Mouse (Mus musculus) cerebellum, adult 11-12 months (tissue): ENCODE results near the gene Znrf1.

Experiments
- DNase-seq: peaks from one replicate; pipeline ENCODE4 v3.0.0; 2022

Gene Znrf1

DNA sequence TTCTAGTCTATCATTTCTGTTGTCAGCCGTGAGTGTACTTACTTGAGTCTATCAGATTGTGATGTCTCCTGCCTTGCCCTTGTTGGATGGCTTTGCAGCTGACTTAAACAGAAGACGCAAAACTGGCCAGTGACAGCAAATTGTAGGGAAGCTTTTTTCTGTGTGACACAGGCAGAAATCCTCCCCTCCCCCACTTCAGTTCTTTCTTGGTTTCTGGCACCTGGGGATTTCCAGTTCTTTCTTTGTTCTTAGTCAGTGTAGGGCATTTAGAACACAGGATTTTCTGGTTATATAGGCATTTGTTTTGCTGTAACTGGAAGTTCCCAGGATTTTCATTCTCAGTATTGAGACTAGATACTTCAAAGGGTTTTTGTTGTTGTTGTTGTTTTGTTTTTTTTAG, 34.5 kb downstream of the Znrf1 start:
- DNase-seq, result no peak

DNA sequence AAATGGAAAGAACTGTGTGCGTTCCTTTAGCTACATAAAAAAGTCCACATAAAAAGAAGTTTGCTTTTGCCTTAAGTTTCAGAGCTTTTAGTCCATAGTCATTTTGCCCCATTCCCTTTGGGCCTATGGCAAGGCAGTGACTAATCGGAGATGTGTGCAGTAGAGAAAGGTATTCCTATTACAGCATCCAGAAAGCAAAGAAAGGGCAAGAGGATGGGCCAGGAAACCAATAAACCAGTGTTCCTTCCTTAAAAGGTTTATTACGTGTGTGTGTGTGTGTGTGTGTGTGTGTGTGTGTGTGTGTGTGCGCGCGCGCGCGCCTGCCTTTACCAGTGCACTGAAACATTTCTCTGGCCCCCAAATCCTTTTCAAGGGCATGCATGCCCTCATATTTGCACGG, 35.8 kb downstream of the Znrf1 start:
- DNase-seq, result no peak

DNA sequence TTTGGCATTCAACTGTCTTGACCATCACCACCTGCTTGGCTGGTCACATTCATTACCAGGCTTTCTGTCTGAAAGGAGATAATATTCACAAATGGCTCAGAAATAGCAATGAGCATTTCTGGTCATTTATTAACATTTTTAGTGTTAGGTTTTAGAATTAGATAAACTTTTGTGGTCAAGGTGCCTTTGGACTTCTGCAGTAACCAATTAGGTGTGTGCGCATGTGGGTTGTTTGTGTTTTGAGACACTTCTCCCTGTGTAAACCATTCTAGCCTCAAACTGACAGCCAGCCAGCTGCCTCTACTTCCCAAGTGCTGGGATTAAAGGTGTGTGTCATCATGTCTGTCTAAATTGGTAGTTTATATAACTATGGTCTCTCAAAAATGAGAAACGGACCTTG, 36.5 kb downstream of the Znrf1 start:
- DNase-seq, result no peak

DNA sequence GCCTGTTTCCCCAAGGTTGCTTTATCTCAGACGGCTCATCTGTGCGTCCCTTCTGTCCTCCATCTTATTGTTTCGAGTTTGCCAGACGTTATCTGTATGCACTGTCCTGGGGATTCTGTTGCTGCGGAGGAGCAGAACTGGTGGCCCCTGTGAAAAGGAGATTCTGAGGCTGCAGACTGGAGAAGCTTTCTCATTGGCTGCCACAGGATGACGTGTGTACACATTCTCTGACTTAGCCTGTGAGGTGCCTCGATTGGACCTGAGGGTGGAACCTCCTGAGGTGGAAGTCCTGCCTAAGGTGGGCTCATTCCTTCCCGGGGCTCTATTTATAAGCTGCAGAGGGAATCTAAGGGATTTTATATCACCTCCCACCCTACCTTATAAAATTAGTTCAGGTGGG, 37.7 kb downstream of the Znrf1 start:
- DNase-seq, result no peak

DNA sequence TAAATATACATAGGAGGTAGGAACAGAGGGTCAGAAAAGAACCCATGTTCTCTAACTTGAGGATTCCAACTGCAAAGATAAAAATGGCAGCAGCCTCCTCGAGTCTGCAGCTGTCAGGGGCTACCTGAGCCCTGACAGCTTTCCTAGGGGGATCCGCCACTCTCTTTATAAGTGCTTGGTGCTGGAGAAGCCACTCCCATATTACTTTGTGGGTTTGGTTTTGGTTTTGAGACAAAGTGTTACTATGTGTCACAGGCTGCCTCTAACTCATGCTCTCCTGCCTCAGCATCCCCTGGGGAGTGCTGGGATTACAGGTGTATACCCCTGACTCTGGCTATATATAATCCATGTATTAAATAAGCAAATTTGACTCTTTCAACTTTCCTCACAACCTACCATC, 38.1 kb downstream of the Znrf1 start:
- no peak for DNase-seq

DNA sequence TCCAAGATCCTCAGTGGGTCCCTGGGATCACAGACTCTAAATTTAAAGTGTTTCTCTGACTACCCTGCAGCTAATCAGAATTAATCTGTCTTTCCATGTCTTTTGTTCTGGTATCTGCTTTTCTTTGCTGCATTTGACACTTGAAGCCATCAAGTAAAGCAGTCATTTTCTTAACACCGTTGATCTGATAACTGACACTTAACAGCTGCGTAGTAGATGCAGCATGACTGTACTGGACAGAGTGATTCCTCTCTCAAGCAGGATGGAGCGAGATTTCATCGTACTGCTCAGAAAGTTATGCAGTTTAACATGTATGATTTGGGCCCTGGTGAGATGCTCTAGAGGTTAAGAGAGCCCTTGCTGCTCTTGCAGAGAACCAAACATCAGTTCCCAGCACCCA, 39.6 kb downstream of the Znrf1 start:
- DNase-seq, result no peak

DNA sequence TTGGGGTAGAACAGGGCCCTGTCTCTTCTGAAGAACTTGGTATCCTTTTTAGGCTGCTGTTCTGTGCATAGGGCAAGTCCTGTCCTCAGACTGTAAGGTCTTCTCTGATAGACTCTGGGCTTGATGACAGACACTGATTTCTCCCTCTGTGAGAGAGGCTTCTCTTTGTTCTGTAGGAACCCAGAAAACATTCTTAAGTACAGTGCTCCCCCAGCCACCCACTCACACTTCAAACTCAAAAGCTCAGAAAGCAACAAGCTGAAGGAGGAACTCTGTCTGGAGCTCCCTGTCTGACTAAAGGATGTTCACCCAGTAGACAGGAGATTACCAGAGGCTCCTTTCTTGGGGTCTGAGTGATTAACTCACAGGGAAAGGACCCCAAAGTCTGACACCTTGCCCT, 40.6 kb downstream of the Znrf1 start:
- DNase-seq, result no peak

DNA sequence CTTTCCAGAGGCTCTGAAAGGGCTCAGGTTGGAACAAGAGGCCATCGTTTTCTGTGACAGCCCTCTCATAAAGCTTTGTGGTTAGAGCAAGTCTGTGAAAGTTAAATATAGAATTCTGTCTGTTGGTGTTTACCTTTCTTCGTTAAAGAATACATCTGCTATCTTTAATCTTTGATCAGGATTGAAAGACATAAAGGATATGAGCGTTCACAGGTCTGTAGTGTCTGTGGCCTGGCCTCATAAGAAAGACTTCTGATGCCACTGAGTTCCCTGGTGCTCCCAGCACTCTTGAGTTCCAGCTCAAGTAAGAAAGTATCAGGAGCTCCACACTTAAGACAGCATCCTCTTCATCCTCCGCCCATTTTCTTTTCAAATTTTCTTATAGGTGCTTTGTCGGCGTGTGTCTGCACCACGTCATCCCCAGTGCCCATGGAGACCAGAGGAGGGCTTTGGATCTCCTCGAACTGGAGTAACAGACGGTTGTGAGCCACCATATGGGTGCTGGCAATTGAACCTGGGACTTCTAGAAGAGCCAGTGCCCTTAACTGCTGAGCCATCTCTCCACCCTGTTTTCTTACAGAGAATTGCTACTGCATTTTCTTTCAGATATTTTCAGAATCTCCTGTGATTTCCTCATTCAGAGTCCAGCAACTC, 42.1 kb downstream of the Znrf1 start:
- DNase-seq, result no peak

DNA sequence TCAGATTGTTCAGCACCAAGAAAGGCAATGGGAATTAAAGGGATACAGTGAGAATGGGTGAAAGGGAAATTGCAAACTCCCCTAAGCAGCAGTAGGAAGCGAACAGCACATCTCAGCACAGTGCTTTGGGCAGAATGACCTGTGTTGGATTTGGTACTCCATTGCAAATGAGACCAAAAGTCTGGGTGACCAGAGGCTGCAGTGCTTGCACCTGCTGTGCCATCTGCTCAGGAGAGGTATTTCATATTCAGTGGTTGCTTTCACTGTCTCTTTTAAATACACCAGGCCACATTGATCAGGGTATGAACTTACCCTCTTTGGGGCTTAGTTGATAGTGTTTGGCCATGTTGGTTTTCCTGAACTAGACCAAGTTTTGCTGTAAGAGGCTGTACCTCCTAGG, 43.4 kb downstream of the Znrf1 start:
- peak; percentile 65 for DNase-seq

DNA sequence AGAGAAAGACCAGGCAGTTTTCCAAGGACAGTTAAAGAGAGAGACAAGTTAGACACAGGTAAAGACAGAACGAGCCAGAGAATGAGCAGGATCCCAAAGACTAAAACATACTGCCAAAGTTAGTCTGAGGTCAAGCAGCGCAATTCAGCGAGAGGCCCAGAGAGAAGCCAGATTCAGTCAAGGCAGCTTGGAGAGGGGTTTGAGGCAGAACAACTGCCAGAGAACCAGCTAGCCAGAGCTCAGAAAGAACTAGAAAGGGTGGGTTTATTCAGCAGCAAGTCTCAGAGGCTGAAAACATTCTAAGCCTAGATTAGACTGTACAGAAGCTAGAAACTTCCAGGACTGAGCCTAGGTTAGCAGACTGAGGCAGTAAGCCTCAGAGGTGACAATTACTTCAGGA, 44.4 kb downstream of the Znrf1 start:
- no peak for DNase-seq

DNA sequence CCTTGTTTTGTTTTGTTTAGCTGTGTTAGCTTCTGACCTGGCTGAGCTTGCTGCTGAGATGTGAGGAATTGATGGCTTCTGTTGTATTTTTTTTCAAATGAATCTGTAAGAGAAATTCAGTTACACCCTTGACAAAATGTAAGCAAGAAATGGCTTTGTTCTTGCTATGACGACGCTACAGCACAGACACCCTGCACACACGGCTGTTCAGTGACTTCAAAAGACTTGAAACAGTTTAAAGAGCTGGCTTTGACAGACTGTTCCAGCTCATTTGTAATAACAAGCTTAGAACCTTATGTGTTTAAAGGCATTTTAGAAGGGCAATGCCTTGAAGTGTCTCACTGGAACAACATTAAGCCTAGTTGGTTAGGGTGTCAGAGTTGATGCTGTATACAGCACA, 46.5 kb downstream of the Znrf1 start:
- DNase-seq, result no peak

DNA sequence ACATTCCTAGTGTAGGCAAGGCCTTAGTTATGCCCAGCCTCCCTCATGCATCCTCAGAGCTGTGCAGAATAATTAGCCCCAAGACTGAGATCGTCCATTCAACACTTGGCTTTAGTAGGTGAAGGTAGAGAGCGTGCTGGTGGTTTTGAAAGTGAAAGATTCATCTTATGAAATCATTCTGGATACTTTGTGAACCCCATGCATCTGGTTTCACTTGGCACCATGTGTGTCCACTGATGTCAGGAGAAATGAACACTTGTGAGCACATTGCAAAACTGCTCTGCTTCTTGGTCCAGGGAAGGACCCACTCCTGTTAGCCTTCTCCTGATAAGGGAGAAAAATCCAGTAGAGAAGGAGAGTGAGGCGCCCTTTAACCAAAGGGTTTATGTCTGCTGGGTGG, 49.0 kb downstream of the Znrf1 start:
- DNase-seq, result no peak

DNA sequence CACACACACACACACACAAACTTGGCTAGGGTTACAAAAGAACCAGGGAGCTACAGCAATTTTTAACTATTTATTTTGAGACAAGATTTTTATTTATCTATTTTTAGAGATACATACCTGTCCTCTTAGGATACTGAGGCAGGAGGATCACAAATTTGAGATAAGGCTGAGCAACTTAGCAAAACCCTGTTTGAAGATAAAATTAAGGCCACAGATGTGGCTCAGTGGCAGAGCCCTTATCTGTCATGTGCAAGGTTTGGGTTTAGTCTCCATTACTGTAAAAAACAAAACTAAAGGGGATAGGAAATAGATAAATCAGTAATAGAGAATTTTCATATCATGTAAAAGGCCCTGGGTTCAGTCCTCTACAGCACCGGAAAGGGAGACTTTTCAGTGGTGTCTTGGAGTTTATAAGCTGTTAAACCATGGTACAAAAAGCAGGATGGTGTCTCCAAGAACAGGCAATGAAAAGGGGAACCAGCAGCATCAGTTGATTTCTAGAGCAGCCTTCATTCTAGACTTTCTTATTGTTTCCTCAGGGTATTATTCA, 51.7 kb downstream of the Znrf1 start:
- DNase-seq, result no peak

DNA sequence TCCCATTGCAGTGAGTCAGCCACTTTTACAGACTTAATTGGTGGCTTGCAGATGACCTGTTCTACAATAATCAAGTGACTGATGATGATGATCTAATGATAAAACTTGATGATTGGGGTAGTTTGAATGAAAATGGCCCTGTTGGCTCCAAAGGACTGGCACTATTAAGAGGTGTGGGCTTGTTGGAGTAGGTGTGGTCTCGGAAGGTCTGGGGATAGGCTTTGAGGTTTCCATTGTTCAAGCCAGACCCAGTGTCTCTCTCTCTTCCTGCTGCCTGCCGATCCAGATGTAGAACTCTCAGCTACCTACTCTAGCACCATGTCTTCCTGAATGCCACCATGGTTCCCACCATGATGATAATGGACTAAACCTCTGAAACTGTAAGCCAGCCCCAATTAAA, 52.4 kb downstream of the Znrf1 start:
- no peak for DNase-seq

DNA sequence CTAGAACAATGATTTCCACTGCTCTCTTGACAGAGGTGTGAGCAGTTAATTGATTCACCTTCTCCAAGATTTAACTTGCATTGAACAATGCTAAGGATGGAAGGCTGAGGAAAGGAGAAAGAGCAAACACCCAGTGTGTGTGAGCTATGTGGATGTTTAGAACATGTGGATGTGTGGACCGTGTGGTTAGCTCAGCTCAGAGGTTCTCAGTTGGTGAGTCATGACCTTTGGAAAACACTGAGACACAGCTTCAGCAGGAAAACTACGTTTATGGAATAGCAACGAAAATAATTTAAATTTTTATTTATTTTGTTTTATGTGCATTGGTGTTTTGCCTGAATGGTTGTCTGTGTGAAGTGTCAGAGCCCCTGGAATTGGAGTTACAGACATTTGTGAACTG, 54.3 kb downstream of the Znrf1 start:
- no peak for DNase-seq

DNA sequence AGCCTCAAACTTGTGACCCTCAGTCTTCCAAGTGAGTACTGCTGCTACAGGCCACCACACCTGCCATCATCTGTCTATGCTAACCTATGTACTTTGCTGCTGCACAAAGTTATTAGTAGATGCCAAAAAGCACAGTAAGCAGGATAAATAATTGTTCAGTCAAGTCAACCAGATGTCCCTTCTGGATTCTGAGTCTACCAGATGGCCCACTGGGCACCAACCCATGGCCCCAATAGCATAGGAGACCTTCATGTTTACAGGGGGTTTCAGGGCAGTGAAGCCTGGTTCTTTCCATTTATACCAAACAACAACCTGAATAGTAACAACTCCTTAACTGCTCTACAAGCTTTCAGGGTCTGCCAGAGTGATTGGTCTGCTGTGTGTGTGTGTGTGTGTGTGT, 55.3 kb downstream of the Znrf1 start:
- no peak for DNase-seq

DNA sequence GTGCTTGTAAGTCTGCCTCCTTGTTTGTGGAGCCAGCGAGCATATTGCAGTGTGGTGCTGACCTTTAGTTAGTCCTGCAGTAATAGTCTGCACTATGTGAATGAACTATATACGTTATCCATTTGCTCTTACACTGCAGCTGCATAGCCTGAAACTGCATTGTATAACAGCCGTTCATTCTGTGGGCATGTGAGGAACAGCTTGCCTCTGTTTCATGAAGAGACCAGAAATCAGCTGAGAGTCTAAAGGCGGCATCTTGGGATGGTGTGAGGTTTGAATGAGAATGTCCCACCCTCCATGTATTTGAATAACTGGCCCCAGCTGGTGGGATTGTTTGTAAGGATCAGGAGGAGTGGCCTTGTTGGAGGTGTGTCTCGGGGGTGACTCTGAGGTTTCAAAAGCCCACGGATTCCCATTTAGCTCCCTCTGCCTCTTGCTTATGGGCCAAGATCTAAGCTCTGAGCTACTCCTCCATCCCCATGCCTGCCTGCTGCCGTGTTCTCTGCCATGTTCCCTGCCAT, 56.6 kb downstream of the Znrf1 start:
- DNase-seq, result no peak

DNA sequence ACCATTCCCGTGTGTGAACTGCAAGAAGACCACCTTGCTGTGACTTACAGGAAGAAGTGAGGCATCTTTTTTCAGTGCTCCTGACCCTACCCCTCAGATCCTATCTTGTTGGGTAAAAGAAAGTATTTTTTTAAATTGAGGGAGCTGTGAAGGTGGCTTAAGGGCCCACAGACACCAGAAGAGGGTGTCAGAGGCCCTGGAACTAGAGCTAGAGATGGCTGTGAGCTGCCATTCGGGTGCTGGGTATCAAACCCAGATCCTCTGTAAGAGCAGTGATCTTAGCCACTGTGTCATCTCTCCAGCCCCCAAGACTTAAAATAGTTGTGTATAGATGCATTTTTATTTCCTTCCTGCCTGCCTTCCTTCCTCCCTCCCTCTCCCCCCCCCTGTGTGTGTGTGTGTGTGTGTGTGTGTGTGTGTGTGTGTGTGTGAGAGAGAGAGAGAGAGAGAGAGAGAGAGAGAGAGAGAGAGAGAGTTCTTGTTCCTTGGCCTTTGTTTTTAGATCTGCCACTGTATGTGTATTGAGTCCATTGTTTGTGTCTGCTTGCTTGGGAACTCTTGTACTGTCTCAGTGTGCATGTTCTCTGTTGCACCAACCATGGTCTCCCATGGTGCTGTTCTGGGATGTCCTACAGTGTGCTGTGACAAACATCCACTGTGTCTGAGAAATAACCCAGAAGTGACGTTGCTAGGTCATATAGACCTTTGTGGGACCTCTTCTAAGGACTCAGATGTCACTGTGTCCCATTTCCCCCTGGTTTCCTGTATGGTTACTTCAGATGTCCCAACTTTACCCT, 58.3 kb downstream of the Znrf1 start:
- no peak for DNase-seq

DNA sequence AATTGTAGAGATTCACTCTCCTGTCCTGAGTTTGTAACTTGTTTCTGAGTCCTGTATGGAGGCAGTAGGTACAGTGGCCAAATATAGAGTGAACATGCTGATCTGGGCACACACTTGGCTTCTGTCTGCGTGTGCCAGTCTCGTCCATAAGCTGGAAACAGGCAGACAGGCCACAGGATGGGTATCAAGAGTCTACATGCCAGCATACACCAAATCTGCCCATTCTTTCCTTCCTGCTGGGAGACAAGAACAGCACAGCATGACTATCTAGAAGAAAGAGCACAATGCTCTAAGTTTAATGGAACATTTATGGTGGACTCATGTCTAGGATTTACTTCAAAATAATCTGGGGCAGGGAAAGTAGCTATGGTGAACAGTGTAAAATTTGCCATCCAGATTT, 59.1 kb downstream of the Znrf1 start:
- peak; percentile 41 for DNase-seq

DNA sequence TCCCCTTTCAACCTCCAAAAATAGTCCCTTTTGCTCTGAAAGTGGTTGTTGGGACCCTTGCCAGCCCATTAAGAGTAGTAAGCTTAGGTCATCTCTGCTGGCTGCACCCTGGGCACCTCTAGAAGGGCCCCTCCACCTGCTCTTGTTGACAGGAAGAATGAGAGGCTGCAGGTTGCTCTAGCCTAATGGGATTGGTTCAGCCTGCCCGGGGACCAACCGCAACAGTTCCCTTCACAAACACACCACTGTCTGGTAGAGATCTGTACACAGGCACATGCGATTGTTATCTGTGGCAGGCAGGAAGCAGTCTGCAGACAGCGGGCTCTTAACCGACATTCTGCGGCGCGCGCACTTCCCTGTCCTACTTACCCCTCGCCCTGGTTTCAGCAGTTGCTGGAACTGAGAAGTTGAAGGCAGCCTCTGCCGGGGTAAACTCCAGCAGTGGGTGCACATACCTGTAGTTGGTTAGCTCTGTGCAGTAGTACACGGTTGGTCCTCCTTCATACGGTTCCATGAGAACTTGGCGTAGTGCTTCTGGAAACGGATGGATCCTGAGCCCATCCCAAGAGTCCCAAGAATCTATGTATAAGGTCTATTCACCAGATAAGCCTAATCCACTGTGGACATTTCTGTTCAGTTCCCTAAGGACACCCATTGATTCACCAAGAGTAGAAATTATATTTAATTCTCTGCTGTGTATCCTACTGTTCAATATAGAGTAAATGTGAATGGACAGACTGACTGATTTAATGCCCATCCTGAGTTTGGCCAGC, 60.0 kb downstream of the Znrf1 start:
- DNase-seq, result no peak

DNA sequence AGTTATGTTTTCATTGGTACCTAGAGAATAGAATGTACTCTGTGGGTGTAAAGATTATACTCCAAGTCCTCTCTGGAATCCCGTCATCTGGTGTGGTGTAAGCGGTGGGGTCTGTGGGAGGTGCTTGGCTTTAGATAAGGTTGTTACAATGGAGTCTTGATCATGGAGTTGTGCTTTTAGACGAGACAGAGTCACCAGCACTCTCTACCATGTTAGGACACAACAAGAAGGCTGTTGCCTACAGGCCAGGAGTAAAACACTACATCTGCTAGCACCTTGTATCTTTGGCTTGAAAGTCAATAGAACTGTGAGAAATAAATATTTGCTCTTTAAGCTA, 60.6 kb downstream of the Znrf1 start:
- DNase-seq, result no peak

DNA sequence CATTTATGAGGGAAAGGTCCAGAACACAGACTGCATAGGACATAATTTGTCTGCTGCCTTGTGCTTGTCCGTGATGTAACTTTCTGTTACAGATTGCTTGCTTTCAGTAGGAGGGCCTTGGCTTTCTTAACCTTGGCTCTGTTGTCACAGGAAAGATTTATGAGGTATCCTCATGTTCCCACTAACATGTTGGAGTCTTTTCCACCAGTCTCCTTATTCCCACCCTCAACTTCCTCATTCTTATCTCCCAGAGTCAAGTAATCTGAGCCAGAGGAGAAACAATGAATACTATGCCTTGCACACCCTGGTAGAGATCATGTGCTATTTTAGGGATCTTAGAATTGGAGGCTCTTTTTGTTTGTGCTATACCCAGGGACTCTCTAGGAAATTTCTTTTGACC, 61.4 kb downstream of the Znrf1 start:
- DNase-seq, result no peak

DNA sequence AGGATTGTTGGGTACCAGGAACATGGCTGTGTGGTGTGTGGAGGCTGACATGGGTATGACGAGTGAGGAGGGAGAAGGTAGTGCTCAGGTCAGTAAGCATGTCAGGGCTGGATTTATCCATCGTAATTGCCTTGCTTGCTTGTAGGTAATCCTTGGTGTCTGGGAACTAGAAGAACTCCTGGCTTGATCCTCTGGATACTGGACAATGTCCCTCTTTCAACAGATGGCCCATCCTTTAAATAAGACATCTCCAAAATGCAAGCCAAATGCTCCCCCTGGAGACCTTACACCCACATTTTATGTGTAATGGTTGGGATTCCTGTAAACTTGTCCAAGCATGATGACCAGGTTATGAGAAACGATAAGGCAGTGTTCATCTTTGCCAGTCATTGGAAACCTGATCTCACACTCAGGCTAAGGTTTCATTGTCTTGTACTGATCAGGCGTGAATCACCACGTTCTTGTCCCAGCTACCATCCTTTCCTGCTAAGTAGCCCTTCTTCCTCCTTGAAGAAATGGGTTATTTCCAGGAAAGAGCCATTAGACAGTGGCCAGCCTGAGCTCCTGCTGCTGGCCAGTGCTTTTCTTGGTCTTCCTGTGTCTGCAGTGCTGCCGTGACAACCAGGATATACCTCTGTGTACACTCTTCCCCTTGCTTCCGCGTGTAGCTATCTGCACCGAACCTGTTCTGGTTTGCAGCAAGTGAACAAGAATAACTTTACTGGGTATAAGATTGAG, 64.0 kb downstream of the Znrf1 start:
- peak; percentile 31 for DNase-seq
